Mouse (Mus musculus) kidney, adult 2 months (tissue): ENCODE measurements around the gene Gm7271. TPM values are rescaled to one million over a fixed set of nuclear protein-coding genes. Genes with fewer than 3 reads are reported as not detected.
A peak's percentile ranks its signal among the peaks of the same experiment; 100 is the strongest.

Experiments
- DNase-seq: peaks from one replicate; pipeline ENCODE4 v3.0.0; 2021
- H3K27ac ChIP-seq: fragments of 200-500 bp; 2 replicates; pipeline ENCODE4 v1.5.1; 2012; ENCODE audit warnings: low read depth, low read length, control low read depth, inconsistent platforms; ENCODE audit not compliant: insufficient read depth
- H3K27me3 ChIP-seq: fragments of 200-500 bp; replicated peaks from 2 replicates; pipeline ENCODE4 v1.6.1; 2012; ENCODE audit warnings: mild to moderate bottlenecking, moderate library complexity, low read length, inconsistent platforms; ENCODE audit not compliant: control insufficient read depth, insufficient read depth
- H3K36me3 ChIP-seq: fragments of 200-500 bp; 2 replicates; pipeline ENCODE4 v1.6.1; 2012; ENCODE audit warnings: mild to moderate bottlenecking, moderate library complexity, low read length, inconsistent platforms; ENCODE audit not compliant: control insufficient read depth, insufficient read depth
- H3K4me1 ChIP-seq: fragments of 200-500 bp; 2 replicates; pipeline ENCODE4 v1.6.1; 2011; ENCODE audit warnings: low read length; ENCODE audit not compliant: control insufficient read depth, insufficient read depth
- H3K4me3 ChIP-seq: fragments of 200-500 bp; 2 replicates; pipeline ENCODE4 v1.5.1; 2011; ENCODE audit warnings: mild to moderate bottlenecking, low read depth, low read length, control low read depth; ENCODE audit not compliant: insufficient read depth
- CTCF ChIP-seq: fragments of 200-500 bp; conservative IDR thresholded peaks from 2 replicates; pipeline ENCODE4 v1.5.1; 2011; ENCODE audit warnings: low read depth, mild to moderate bottlenecking, control low read depth, low read length, moderate library complexity, mixed read lengths; ENCODE audit not compliant: insufficient read depth, insufficient read length
- POLR2A ChIP-seq: fragments of 200-500 bp; IDR thresholded peaks from one replicate; pipeline ENCODE4 v1.6.1; 2011; ENCODE audit warnings: low read depth, low read length, control low read depth
- WGBS: fragments of 180-500 bp; shearing (Covaris S2); methylation state at CpG from one replicate; pipeline ENCODE4 v1.1.7; 2018; 5-methylcytosine and 5-hydroxymethylcytosine counted together
- polyA plus RNA-seq: library from polyadenylated mRNA; depleted of rRNA; stranded (reverse); fragments of >200 nt; gene quantifications from 2 replicates; pipeline ENCODE4 v1.2.3, GENCODE M21; 2012

The Gm7271 gene
- polyA plus RNA-seq, 1 experiment, result not detected

DNA sequence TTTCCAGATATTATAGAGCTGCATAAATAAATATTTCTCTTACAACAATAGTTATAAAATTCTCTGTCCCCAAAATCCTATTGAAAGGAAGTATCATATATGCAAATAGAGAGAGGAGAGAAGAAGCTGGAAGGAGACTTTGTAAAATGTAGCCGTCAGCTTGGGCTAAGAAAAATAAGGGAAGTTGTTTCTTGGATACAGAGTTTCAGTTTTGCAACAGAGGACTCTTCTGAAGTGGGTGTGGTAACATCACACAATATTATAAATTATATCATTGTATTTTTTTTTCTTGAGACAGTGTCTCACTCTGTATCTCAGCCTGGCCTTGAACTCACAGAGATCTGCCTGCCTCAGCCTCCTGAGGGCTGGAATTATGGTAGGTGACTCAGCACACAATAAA is 38.6 kb downstream of the Gm7271 start:
- no peaks in the 10 kb centered on the region for H3K36me3 ChIP-seq
- 67% methylated on average over 1 of the region's 1 CpGs for WGBS
- H3K4me1 ChIP-seq, result no peaks in the 10 kb centered on the region
- H3K27ac ChIP-seq, result no peak overlapping the region
- no peak for DNase-seq
- H3K27me3 ChIP-seq, result no peaks in the 10 kb centered on the region
- no peak for TF ChIP-seq CTCF
- no peak for TF ChIP-seq POLR2A
- no peak overlapping the region for H3K4me3 ChIP-seq

GRCm38 (mm10) chr5:76524623-76525022 is 40.8 kb downstream of the Gm7271 start:
- Histone ChIP-seq H3K36me3 (no peaks in the 10 kb centered on the region), H3K27ac (no peak overlapping the region), H3K4me1 (peaks cover under 1% of the 10 kb centered on the region; the same call in 1 of the 2 replicates), H3K27me3 (no peaks in the 10 kb centered on the region), H3K4me3 (no peak overlapping the region)
- TF ChIP-seq CTCF (no peak), POLR2A (no peak)
- 67% methylated on average over 5 of the region's 5 CpGs for WGBS
- DNase-seq, result no peak

DNA sequence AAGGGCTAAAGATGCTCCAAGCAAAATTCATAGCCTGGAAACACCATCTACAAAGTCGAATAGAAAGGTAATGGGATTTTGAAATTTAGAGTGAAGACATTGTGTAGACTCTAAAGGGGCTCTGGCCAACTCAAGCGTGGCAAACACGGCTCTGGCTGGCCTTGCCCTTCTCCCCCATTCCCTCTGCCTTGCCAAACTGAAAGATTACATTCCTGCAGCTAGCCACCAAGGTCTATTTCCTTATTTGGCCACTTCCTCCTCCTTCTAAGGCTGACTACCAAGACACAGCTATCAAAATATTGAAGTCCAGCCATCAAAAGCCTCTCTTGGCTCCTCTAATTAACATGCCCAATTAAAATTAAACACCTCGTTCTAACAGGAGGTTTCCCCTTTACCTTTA is 41.2 kb downstream of the Gm7271 start:
- WGBS, result 34% methylated on average over 4 of the region's 4 CpGs
- no peak for TF ChIP-seq CTCF
- TF ChIP-seq POLR2A, result no peak
- H3K4me3 ChIP-seq, result no peak overlapping the region
- peaks cover 5% of the 10 kb centered on the region; the same call in 1 of the 2 replicates for H3K4me1 ChIP-seq
- no peak for DNase-seq
- H3K27ac ChIP-seq, result no peak overlapping the region
- H3K27me3 ChIP-seq, result no peaks in the 10 kb centered on the region
- no peaks in the 10 kb centered on the region for H3K36me3 ChIP-seq

GRCm38 (mm10) chr5:76525829-76526228 is 42.0 kb downstream of the Gm7271 start:
- Histone ChIP-seq H3K36me3 (no peaks in the 10 kb centered on the region), H3K4me1 (peaks cover 6% of the 10 kb centered on the region; the same call in 1 of the 2 replicates), H3K27me3 (no peaks in the 10 kb centered on the region), H3K27ac (no peak overlapping the region; the same call in 1 of the 2 replicates), H3K4me3 (no peak overlapping the region)
- 51% methylated on average over 2 of the region's 2 CpGs for WGBS
- DNase-seq, result no peak
- TF ChIP-seq POLR2A (no peak), CTCF (no peak)

DNA sequence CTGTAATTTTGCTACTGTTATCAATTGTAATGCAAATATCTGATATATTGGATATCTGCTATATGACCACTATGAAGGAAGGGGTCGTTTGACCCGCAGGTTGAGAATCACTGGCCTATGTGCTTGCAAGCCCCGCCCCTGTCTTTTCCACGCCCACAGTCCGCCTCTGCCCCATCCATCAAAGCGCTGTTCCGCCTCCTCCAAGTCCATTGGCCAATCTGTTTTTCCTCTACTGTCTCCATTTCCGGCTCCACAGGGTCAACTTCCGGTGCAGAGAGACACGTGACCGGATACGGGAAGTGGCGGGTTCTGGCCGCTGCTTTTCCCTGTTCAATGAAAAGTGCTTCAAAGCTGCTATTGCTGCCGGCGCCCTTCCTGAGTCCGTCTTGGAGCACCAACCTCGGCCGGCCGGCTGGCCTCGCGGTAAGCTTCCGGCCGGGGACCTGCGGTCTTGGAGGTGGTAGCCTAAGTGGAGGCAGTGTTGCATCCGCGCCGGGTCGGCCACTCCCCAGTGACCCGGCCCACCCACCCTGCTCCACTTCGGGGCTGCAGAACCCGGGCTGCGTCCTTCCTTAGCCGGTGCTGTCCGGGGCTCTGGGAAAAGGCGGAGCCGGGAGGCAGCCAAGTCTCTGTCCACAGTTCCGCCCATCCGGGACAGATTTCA is 45.3 kb downstream of the Gm7271 start, which contains the start of gene Exoc1:
Gene Exoc1, plus strand, starts transcription at position 272 of the 664 bp plus-strand sequence.
- Histone ChIP-seq H3K27ac (peak within 1 kb of the TSS; percentile 29), H3K4me1 (peaks cover 6% of the 10 kb centered on the region; the same call in 1 of the 2 replicates), H3K36me3 (no peaks in the 10 kb centered on the region; the same call in 1 of the 2 replicates), H3K27me3 (no peaks in the 10 kb centered on the region), H3K4me3 (peak within 1 kb of the TSS; percentile 94)
- TF ChIP-seq POLR2A (no peak), CTCF (no peak)
- under 1% methylated on average over 39 of the region's 39 CpGs for WGBS
- DNase-seq, result peak; percentile 98

GRCm38 (mm10) chr5:76529704-76530066 is 45.8 kb downstream of the Gm7271 start:
- TF ChIP-seq CTCF (no peak), POLR2A (no peak)
- H3K4me1 ChIP-seq, result peaks cover 6% of the 10 kb centered on the region; the same call in 1 of the 2 replicates
- H3K36me3 ChIP-seq, result no peaks in the 10 kb centered on the region; the same call in 1 of the 2 replicates
- no peak for DNase-seq
- 6% methylated on average over 9 of the region's 9 CpGs for WGBS
- H3K4me3 ChIP-seq, result peak overlapping the region; percentile 94
- peak overlapping the region; percentile 29 for H3K27ac ChIP-seq
- no peaks in the 10 kb centered on the region for H3K27me3 ChIP-seq

- H3K4me3 ChIP-seq, result no peak overlapping the region
- H3K27ac ChIP-seq, result no peak overlapping the region
- no peak for DNase-seq
- WGBS, result 83% methylated on average over 6 of the region's 6 CpGs
- no peaks in the 10 kb centered on the region for H3K27me3 ChIP-seq
- no peak for TF ChIP-seq POLR2A
- no peak for TF ChIP-seq CTCF
- peaks cover 6% of the 10 kb centered on the region; the same call in 1 of the 2 replicates for H3K4me1 ChIP-seq
- peaks cover 2% of the 10 kb centered on the region; the same call in 1 of the 2 replicates for H3K36me3 ChIP-seq
Observed at GRCm38 (mm10) chr5:76533186-76533585, 49.3 kb downstream of the Gm7271 start.
